In genomic region chr5:150576832-150577231, GRCm38 (mm10) we compare ENCODE assay signal across 28 mouse cellular contexts. TPM values are rescaled to one million over a fixed set of nuclear protein-coding genes. Genes with fewer than 3 reads are reported as not detected.
"Had no signal": no experiment of that assay in that cellular context is flagged by ENCODE, and none has a peak within 500 bp of the region (broad histone marks: within the 10 kb centered on the region; RNA-seq: fewer than 3 reads in every experiment).

No protein-coding gene starts in this region.

- H3K4me2 ChIP-seq: limb, embryonic 12.5 days; limb, embryonic 15.5 days; lung, embryonic 15.5 days; midbrain, embryonic 13.5 days; neural tube, embryonic 13.5 days; stomach, embryonic 15.5 days had no signal

- H3K9ac ChIP-seq: limb, embryonic 12.5 days; limb, embryonic 15.5 days; lung, embryonic 15.5 days; midbrain, embryonic 13.5 days; neural tube, embryonic 13.5 days; stomach, embryonic 15.5 days had no signal

- H3K9me3 ChIP-seq: limb, embryonic 12.5 days; limb, embryonic 15.5 days; lung, embryonic 15.5 days; megakaryocyte, embryonic 14.5 days; midbrain, embryonic 10.5 days; midbrain, embryonic 13.5 days; neural tube, embryonic 13.5 days; stomach, embryonic 15.5 days had no signal

- H3K4me3 ChIP-seq: limb, embryonic 12.5 days; limb, embryonic 15.5 days; lung, embryonic 15.5 days; megakaryocyte, embryonic 14.5 days; midbrain, embryonic 10.5 days; midbrain, embryonic 13.5 days; myocyte; neural tube, embryonic 13.5 days; stomach, embryonic 15.5 days had no signal

- ATAC-seq: midbrain, embryonic 13.5 days; midbrain, embryonic 16.5 days had no signal

- DNase-seq: kidney, adult 11 months; kidney, adult 8-10 months; kidney, postnatal 14 days; kidney, postnatal 4 days; left cerebral cortex, postnatal 4 days; lung, adult 18-20 months; lung, postnatal 10 days; lung, postnatal 36 days; retina, postnatal 1 day; right cerebral cortex, postnatal 25 days; spleen, adult 18-20 months; thymus, postnatal 25 days had no signal

- H3K36me3 ChIP-seq: stomach, embryonic 15.5 days had no signal

- H3K4me1 ChIP-seq: limb, embryonic 15.5 days; midbrain, embryonic 13.5 days; neural tube, embryonic 13.5 days; stomach, embryonic 15.5 days had no signal

- H3K27ac ChIP-seq: limb, embryonic 12.5 days; limb, embryonic 15.5 days; lung, embryonic 15.5 days; midbrain, embryonic 10.5 days; midbrain, embryonic 13.5 days; neural tube, embryonic 13.5 days; stomach, embryonic 15.5 days had no signal

- H3K27me3 ChIP-seq: limb, embryonic 12.5 days; limb, embryonic 15.5 days; lung, embryonic 15.5 days; midbrain, embryonic 13.5 days; neural tube, embryonic 13.5 days; stomach, embryonic 15.5 days had no signal

RNA-seq across cellular contexts. Expression of gene Zar1l, which starts 58.9 kb away (rescaled TPM):
- total RNA-seq: layer of hippocampus, adult 18-20 months; layer of hippocampus, postnatal 14 days; left cerebral cortex, postnatal 4 days; monocyte, adult 5-6 weeks; neutrophil, adult 5-6 weeks had no signal
- polyA plus RNA-seq: kidney, embryonic 16.5 days; limb, embryonic 12.5 days; limb, embryonic 15.5 days; lung, embryonic 15.5 days; midbrain, embryonic 10.5 days; midbrain, embryonic 13.5 days; midbrain, embryonic 16.5 days; myocyte; neural tube, embryonic 13.5 days; stomach, embryonic 15.5 days; thymus, postnatal 0 days had no signal
